Mouse (Mus musculus) spleen, embryonic (tissue): Measurements from ENCODE around the gene Pabpc4.

Experiments used
- CTCF ChIA-PET: fragments of 350-600 bp; sonication (Branson Sonifier 250); formaldehyde crosslinking; loops from one replicate; lab custom pipeline; 2022; lab: Charles Lee

Pabpc4 gene

GRCm38 (mm10) chr4:123342091-123342641 lies 80.0 kb downstream of the Pabpc4 start:
- CTCF ChIA-PET = no interaction called here

- CTCF ChIA-PET = no interaction called here
Observed at GRCm38 (mm10) chr4:123342642-123343470, 80.7 kb downstream of the Pabpc4 start, which contains the start of gene Bmp8a. Gene Bmp8a (minus strand): TSS chr4:123343252.

- CTCF ChIA-PET = no interaction called here
Observed at GRCm38 (mm10) chr4:123343471-123343789, 81.3 kb downstream of the Pabpc4 start.
